Mouse (Mus musculus): Measurements from ENCODE around the gene Daw1. TPM values are rescaled to one million over a fixed set of nuclear protein-coding genes. Genes with fewer than 3 reads are reported as not detected.
A peak's percentile ranks its signal among the peaks of the same experiment; 100 is the strongest.

Daw1 gene
- not detected for total RNA-seq (2021)
- long read RNA-seq, experiment 1, result 0 reads
- long read RNA-seq, experiment 2, result 0 reads

DNA sequence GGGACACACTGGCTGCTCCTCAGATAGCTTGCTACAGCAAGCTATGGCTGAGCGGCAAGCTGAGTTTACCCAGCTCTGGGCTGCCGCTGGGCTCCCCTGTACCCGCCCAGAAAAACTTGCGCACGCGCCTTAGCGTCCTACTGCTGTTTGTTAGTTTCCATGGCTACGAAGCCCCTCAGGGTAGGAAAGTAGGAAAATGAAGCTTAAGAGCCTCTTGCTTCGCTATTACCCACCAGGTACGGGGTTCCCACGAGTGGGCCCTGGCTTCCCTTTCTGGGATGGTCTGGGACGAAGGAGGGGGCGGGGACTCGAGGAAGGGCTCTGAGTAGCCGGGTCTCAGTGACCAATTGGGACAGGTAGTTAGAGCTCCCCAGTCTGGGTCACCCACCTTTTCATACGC is at the start of gene Daw1:
TSS of gene Daw1 (plus strand) at position 150 of the 400 bp plus-strand sequence.
- DNase-seq, result peak; percentile 67

DNA sequence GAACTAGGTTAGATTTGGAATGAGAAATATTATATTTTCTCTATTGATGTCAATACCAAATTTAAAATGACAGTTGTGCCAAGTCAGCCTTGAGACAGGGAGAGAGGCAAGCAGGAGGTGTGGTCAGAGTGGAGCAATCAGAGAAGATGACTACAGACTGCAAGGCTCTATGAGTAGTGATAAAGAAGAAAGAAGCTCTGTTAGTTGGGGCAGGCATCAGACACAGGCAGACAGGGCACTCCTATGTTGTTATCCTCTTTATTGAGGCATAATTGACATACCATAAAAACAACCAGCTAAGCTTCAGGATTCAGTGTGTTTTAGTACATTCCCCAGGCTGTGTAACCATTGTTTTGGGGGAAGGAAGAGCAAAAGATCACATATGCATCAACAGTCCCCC is 48.6 kb upstream of the Daw1 start:
- DNase-seq, result no peak

- no peak for DNase-seq
Observed at GRCm38 (mm10) chr1:83111726-83112125, 47.8 kb upstream of the Daw1 start.

- DNase-seq, result no peak
Observed at GRCm38 (mm10) chr1:83116447-83117137, 43.0 kb upstream of the Daw1 start, which contains the start of gene Ccl20. Gene Ccl20, plus strand, starts transcription at chr1:83116766.

DNA sequence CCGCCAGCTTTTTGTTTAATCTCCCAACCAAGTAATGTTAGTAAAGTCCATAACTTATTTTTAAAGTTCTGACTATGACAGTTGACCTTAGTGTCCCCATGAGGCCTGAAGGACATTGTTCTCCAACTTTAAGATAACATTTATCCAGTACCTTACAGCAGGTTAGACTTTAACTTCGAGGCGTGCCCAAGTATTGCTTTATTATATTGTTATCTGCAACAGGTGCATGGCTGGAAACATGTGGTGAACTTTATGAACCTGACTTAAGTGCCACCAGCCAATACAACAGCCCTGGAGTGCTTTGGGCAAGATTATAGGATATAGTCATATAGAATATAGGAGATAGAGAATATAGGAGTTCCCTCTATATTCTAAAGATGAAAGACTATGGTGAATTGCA is 42.3 kb upstream of the Daw1 start:
- DNase-seq, result no peak

DNA sequence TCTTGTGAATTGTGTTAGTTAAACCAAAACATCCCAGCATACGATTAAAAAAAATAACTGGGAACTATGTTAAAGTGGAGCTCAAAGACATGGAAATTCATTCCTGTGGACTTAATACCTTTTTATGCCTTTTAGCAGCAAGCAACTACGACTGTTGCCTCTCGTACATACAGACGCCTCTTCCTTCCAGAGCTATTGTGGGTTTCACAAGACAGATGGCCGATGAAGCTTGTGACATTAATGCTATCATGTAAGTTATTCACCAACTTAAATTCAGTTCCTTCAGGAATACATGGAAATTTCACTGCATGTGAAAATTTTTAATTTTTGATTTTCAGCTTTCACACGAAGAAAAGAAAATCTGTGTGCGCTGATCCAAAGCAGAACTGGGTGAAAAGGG is 41.9 kb upstream of the Daw1 start:
- no peak for DNase-seq

- no peak for DNase-seq
Observed at GRCm38 (mm10) chr1:83119903-83120302, 39.6 kb upstream of the Daw1 start.

DNA sequence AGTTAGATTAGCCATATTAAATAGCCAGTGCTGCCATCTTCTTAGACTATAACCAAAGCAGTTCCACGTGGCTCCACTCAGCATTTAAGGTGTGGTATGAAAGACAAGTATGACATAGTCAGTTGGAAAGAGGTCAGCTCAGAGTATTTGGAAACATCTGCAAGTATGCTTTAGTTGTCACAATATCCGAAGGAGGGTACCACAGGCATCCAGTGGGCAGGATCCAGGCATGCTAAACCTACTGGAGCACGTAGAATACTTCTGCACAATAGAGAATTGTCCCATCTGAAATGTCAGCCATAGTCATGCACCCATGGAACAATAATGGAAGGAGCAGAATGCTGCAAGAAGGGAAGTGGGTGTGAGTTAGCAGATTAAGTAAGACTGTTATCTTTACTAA is 39.2 kb upstream of the Daw1 start:
- no peak for DNase-seq

DNA sequence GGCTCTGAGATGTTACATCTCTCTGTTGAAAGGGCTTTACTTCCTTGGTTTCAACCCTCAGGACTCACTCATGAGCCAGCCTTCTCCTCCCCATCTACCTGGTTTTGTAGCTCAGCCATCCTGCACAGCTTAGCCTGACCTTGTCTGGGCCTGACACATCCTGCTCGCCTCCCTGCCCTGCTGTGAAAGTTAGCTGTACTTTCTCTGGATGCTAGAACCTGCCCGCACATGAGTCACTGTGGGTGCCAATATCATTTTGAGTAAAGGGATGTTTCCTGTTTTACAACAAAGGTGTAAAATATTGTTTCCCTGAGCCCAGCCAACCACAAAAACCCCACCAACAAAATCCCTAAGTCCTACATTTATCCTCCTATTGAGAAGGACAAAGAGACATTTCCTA is 36.4 kb upstream of the Daw1 start:
- no peak for DNase-seq

GRCm38 (mm10) chr1:83135829-83136228 is 23.7 kb upstream of the Daw1 start:
- DNase-seq, result no peak

GRCm38 (mm10) chr1:83137847-83138246 is 21.7 kb upstream of the Daw1 start:
- DNase-seq, result no peak

- no peak for DNase-seq
Observed at GRCm38 (mm10) chr1:83138721-83139120, 20.8 kb upstream of the Daw1 start.

DNA sequence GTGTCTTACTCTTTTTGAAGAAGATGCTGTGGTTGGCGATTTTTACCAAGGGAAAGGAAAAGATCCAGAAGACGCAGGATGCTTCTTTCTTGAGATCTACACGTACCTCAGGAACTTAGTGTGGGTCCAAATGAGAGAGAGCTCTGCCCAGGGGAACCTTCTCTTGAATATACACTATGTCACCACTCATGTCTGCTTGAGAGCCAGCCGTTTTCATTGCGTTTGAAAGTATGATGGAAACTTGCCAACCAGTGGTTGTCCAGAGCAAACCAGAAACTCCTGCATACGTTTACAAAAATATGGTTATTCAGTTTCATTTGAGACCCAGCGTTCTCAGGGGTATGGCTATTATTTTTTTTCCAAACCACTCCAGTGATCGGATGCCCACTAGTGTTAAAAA is 18.0 kb upstream of the Daw1 start:
- DNase-seq, result no peak

DNA sequence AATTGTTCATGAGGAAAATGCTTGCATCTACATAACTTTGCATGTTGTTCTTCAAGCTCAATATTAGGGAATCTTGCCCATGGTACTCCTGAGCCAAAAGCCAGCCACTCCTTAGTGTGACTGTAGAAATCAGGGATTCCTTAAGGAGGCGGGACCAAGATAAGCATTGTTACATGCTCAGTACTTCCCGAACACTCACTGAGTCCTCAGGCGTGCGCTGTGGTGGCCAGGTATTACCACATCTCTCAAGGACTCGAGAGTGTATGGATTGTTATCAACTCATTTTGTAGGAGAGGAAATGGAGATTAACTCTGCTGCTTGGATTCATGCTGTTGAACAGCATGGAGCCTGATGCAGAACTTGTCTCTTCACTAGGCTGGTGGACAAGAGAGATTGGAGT is 17.5 kb upstream of the Daw1 start:
- DNase-seq, result no peak

GRCm38 (mm10) chr1:83146547-83146946 is 13.0 kb upstream of the Daw1 start:
- no peak for DNase-seq

DNA sequence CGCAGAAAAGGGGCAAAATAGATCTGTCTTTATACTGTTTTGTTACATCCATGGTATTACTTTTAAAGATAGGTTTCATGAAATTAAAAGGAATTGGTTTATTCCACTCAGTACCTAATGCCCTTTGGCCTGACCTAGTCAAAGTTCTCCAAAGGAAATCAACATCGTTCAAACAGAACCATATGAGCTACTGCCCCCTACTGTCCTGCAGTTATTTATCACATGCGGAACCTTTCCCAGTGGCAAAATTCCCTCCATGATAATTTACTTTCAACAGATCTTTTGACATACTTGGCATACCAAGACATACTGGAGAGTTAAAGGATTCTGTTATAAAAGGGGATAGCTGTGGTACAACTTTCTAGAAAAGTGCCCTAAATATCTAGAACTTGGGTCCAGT is 9.3 kb upstream of the Daw1 start:
- no peak for DNase-seq

DNA sequence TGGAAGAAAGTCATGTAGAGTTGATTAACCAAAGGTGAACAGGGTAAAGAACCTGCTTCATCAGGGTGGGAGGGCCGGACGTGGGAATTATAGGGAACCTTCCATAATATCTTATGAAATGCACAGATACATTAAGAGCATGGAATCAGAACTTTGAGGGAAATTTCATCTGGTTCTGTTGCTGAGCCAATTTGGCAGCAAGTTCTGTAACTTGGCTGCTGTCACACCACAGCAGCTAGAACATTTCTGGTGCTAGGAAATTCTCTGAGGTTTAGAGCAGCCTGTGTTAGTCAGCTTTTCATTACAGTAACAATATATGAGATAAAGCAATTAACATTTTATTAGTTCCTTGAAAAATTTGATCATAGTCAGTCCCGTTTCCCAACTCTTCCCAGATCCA is 6.6 kb upstream of the Daw1 start:
- peak; percentile 6 for DNase-seq

GRCm38 (mm10) chr1:83156876-83157275 is 2.7 kb upstream of the Daw1 start:
- DNase-seq, result no peak

- DNase-seq, result no peak
Observed at GRCm38 (mm10) chr1:83161658-83162057, 2.1 kb downstream of the Daw1 start.

- no peak for DNase-seq
Observed at GRCm38 (mm10) chr1:83164027-83164426, 4.5 kb downstream of the Daw1 start.

- DNase-seq, result no peak
Observed at GRCm38 (mm10) chr1:83169158-83169557, 9.6 kb downstream of the Daw1 start.

GRCm38 (mm10) chr1:83175985-83176384 is 16.4 kb downstream of the Daw1 start:
- DNase-seq, result no peak

DNA sequence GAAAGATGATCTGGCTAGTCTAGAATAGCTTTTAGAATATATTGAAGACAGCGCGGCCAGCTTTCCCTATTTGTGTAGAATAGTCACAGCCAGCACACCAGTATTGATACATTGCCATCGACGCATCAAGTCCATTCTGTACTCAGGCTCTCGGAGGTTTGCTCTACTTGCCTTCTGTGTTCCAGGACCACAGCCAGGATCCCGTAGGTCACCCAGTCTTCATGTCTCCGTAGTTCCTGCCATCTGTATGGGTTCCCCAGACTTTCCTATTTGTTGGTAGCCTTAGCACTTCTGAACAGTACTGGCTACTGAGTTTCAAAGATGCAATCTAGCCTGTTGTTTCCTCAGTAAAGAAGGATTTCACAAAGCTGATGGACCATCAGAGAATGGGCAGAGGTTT is 20.0 kb downstream of the Daw1 start:
- no peak for DNase-seq

GRCm38 (mm10) chr1:83181418-83181817 is 21.9 kb downstream of the Daw1 start:
- no peak for DNase-seq

DNA sequence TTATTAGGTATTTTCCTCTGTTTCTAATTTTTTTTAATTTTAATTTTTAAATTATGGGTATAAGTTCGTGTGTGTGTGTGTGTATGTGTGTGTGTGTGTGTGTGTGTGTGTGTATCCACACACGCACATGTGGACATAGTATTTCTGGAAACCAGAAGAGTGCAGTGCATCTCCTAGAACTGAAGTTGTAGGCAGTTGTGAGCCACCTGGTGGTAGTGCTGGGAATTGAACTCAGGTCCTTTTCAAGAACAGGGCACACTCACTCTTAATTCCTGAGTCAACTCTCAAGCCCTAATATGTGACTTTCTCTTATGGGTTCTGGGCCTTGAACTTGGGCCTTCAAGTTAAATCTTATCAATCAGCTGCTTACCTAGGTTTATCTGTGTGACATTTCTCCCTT is 27.6 kb downstream of the Daw1 start:
- peak; percentile 55 for DNase-seq
